Mouse (Mus musculus): ENCODE measurements around the gene Pdik1l. TPM values are rescaled to one million over a fixed set of nuclear protein-coding genes. Genes with fewer than 3 reads are reported as not detected.

Pdik1l gene
- total and polyA plus RNA-seq, 2 experiments from 2014 or later = 9.4 to 31.0 TPM

DNA sequence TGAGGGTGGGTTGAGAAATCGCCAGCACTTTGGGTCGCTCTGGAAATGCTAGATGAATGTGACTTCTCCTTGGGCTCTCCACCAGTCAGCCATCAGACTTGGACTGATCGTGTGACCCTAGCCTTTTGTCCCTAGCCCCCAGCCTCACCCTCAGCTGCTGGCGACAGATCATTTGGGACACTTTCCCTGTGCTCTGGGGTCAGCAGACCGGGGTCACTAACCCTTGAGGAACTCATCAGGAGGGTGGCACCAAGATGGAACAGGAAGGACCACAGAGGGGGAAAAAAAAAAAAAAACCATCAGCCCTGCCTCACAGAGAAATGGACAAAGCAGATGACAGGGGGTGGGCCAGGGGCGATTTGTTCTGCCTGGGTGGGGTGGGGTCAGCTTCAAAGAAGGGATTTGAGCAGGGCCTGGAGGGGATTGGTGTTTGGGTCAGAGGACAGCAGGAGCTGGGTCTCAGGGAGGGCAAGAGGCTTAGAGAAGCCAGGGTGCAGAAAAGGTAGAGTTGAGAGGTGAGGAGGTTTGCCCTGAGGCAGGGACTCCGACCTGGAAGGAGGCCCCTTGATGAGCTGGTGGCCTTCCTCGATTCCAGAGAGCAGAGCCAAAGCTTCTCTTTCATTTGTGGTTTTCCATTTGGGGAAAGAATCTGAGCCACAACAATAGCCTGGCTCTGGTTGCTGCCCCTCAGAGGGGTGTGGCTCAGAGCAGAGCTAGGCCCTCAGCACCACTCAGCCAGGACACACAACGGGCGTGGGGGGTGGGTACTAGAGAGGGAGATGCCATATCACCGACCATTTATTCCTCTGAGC lies 30.3 kb downstream of the Pdik1l start:
- Histone ChIP-seq H3K4me3 (ENCODE audit: low read depth, low read length) (no peak overlapping the region), H3K9me3 (replicated peaks; ENCODE audit: control insufficient read depth, low read length) (no peaks in the 10 kb centered on the region), H3K4me2 (ENCODE audit: low read depth, low read length) (peak overlapping the region; percentile 16; the same call in 1 of the 2 replicates), H3K27me3 (ENCODE audit: control insufficient read depth, insufficient read depth, low read length) (peaks cover 16% of the 10 kb centered on the region; the same call in 1 of the 2 replicates), H3K36me3 (replicated peaks; ENCODE audit: control insufficient read depth, insufficient read depth, low read length) (no peaks in the 10 kb centered on the region), H3K4me1 (ENCODE audit: control insufficient read depth, insufficient read depth) (peaks cover 11% of the 10 kb centered on the region), H3K27ac (ENCODE audit: low read depth) (peak overlapping the region; percentile 65), H3K9ac (replicated peaks; ENCODE audit: low read depth, low read length) (no peak overlapping the region)
- ATAC-seq (ENCODE audit: insufficient read depth, low read depth) = no peak
- no peak for DNase-seq (ENCODE audit: low spot score)
- TF ChIP-seq CTCF (IDR thresholded peaks at IDR 0.05; ENCODE audit: low read depth) = no peak
- TF ChIP-seq EP300 (IDR thresholded peaks at IDR 0.05; ENCODE audit: low read depth) = no peak
- WGBS = 33% methylated on average over 11 of the region's 11 CpGs

DNA sequence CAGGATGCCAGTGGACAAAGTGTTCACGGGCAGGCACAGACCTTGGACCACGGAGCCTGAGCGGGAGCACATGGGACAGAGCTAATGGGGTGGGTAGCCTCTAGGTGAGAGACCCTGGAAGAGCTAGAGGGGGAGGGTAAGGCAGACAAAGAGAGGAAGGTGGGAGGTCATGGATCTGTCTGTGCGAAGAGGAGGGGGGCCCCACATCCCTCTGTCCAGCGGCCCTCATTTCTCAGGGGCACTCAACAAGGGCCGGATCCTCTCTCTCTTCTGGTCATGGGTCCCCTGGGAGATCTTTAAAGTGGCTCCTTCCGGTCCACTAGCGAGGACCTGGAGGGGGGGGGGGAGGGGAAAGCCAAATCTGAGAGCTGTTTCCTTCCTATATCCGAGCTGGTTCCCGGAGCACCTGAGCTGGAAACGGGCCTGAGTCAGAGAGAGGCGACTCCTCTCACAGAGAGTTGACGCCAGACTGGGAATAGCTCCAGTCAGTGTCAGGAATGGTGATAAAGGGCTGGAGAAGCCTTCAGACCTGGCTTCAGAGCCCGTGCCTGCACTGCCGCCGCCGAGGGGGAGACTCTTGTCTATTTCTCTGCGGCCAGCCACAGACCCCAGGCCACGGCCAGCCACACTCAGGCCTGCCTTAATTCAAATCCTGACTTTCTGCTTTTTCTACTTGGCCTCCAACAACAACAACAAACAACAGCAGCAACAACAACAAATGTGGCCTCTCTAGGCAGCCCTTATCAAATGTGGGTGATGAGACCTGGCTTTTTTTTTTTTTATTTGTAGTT lies 31.1 kb downstream of the Pdik1l start:
- no peak overlapping the region for H3K4me3 ChIP-seq (ENCODE audit: low read depth, low read length)
- no peaks in the 10 kb centered on the region for H3K9me3 ChIP-seq (replicated peaks; ENCODE audit: control insufficient read depth, low read length)
- ATAC-seq (ENCODE audit: insufficient read depth, low read depth) (peak; percentile 33), DNase-seq (ENCODE audit: low spot score) (no peak)
- H3K4me2 ChIP-seq (ENCODE audit: low read depth, low read length) = peak overlapping the region; percentile 16; the same call in 1 of the 2 replicates
- no peak overlapping the region for H3K9ac ChIP-seq (replicated peaks; ENCODE audit: low read depth, low read length)
- H3K4me1 ChIP-seq (ENCODE audit: control insufficient read depth, insufficient read depth) = peaks cover 15% of the 10 kb centered on the region
- H3K27ac ChIP-seq (ENCODE audit: low read depth) = peak overlapping the region; percentile 65
- no peaks in the 10 kb centered on the region for H3K36me3 ChIP-seq (replicated peaks; ENCODE audit: control insufficient read depth, insufficient read depth, low read length)
- TF ChIP-seq EP300 (IDR thresholded peaks at IDR 0.05; ENCODE audit: low read depth) (0 out of 2 replicates have a peak, but pooled peaks have one; percentile 22), CTCF (IDR thresholded peaks at IDR 0.05; ENCODE audit: low read depth) (no peak)
- H3K27me3 ChIP-seq (ENCODE audit: control insufficient read depth, insufficient read depth, low read length) = peaks cover 23% of the 10 kb centered on the region
- 12% methylated on average over 19 of the region's 19 CpGs for WGBS

DNA sequence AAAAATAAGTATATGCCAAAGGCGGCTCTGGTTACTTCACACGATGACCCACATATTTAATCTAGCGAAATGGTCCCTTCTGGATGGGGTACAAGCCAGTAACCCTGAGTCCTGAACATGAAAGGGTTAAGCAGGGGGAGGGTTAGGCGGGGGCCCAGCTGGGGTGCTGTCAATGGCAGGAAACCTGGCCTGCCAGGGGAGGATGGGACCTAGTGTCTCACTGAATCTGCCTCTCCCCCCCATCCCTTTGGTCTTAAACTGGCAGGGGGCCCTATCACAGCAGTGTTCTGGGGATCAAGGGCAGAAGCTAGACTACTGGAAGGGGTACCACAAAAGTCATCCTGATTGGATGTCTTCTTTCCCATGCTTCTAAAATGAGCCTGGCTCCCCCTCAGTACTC lies 31.8 kb downstream of the Pdik1l start:
- 62% methylated on average over 4 of the region's 4 CpGs for WGBS
- H3K4me1 ChIP-seq (ENCODE audit: control insufficient read depth, insufficient read depth) = peaks cover 22% of the 10 kb centered on the region
- H3K4me2 ChIP-seq (ENCODE audit: low read depth, low read length) = no peak overlapping the region

DNA sequence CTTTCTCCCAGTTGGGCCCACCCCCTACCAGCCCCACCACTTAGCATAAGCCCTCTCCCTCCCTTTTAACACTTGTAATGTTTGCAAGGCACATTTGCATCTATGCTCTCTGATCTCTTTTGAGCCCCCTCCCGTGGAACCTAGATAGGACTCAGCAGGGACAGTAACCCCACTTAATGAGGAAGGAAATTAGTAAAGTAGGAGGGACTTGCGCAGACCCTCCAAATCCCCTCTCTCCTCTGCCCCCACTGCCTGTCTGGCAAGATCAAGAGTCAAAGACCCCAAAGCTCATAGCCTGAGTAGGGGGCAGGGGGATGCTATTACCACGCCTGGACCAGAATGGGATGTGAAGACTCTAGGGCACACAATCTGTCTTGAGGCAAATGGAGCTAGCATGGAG lies 32.9 kb downstream of the Pdik1l start:
- no peaks in the 10 kb centered on the region for H3K36me3 ChIP-seq (replicated peaks; ENCODE audit: control insufficient read depth, insufficient read depth, low read length)
- no peak overlapping the region for H3K4me3 ChIP-seq (ENCODE audit: low read depth, low read length)
- WGBS = 62% methylated on average over 3 of the region's 3 CpGs
- peaks cover 35% of the 10 kb centered on the region for H3K27me3 ChIP-seq (ENCODE audit: control insufficient read depth, insufficient read depth, low read length)
- no peak overlapping the region for H3K9ac ChIP-seq (replicated peaks; ENCODE audit: low read depth, low read length)
- DNase-seq (ENCODE audit: low spot score) (no peak), ATAC-seq (ENCODE audit: insufficient read depth, low read depth) (no peak)
- no peak overlapping the region for H3K27ac ChIP-seq (ENCODE audit: low read depth)
- peaks cover 29% of the 10 kb centered on the region for H3K4me1 ChIP-seq (ENCODE audit: control insufficient read depth, insufficient read depth)
- H3K4me2 ChIP-seq (ENCODE audit: low read depth, low read length) = no peak overlapping the region
- TF ChIP-seq CTCF (IDR thresholded peaks at IDR 0.05; ENCODE audit: low read depth) (no peak), EP300 (IDR thresholded peaks at IDR 0.05; ENCODE audit: low read depth) (no peak)
- no peaks in the 10 kb centered on the region for H3K9me3 ChIP-seq (replicated peaks; ENCODE audit: control insufficient read depth, low read length)

More for the DNA sequence above, 31.8 kb downstream of the Pdik1l start:
- Histone ChIP-seq H3K27me3 (ENCODE audit: control insufficient read depth, insufficient read depth, low read length) (peaks cover 25% of the 10 kb centered on the region), H3K4me3 (ENCODE audit: low read depth, low read length) (no peak overlapping the region), H3K27ac (ENCODE audit: low read depth) (peak overlapping the region; percentile 65), H3K36me3 (replicated peaks; ENCODE audit: control insufficient read depth, insufficient read depth, low read length) (no peaks in the 10 kb centered on the region), H3K9ac (replicated peaks; ENCODE audit: low read depth, low read length) (no peak overlapping the region), H3K9me3 (replicated peaks; ENCODE audit: control insufficient read depth, low read length) (no peaks in the 10 kb centered on the region)
- ATAC-seq (ENCODE audit: insufficient read depth, low read depth) = no peak
- DNase-seq (ENCODE audit: low spot score) = no peak
- TF ChIP-seq CTCF (IDR thresholded peaks at IDR 0.05; ENCODE audit: low read depth) = no peak
- no peak for TF ChIP-seq EP300 (IDR thresholded peaks at IDR 0.05; ENCODE audit: low read depth)

- H3K9ac ChIP-seq (replicated peaks; ENCODE audit: low read depth, low read length) = peak within 1 kb of the TSS; percentile 29; the same call in 1 of the 2 replicates
- peak within 1 kb of the TSS; percentile 79 for H3K4me2 ChIP-seq (ENCODE audit: low read depth, low read length)
- 10% methylated on average over 13 of the region's 13 CpGs for WGBS
- ATAC-seq (ENCODE audit: insufficient read depth, low read depth) = no peak
- peaks cover 29% of the 10 kb centered on the region for H3K4me1 ChIP-seq (ENCODE audit: control insufficient read depth, insufficient read depth)
- H3K4me3 ChIP-seq (ENCODE audit: low read depth, low read length) = peak within 1 kb of the TSS; percentile 38
- no peak for TF ChIP-seq EP300 (IDR thresholded peaks at IDR 0.05; ENCODE audit: low read depth)
- no peak for TF ChIP-seq CTCF (IDR thresholded peaks at IDR 0.05; ENCODE audit: low read depth)
- DNase-seq (ENCODE audit: low spot score) = no peak
- peaks cover 35% of the 10 kb centered on the region for H3K27me3 ChIP-seq (ENCODE audit: control insufficient read depth, insufficient read depth, low read length)
- H3K27ac ChIP-seq (ENCODE audit: low read depth) = peak within 1 kb of the TSS; percentile 60
- H3K36me3 ChIP-seq (replicated peaks; ENCODE audit: control insufficient read depth, insufficient read depth, low read length) = no peaks in the 10 kb centered on the region
- H3K9me3 ChIP-seq (replicated peaks; ENCODE audit: control insufficient read depth, low read length) = no peaks in the 10 kb centered on the region
Measured at GRCm38 (mm10) chr4:134253722-134254324, 33.9 kb downstream of the Pdik1l start, which contains the start of gene Grrp1. TSS of gene Grrp1 (minus strand) at chr4:134254106.

Measured in heart, postnatal 0 days (tissue).